Mouse (Mus musculus) c-Kit-positive CD71-negative TER-119-negative erythroid progenitor cells, embryonic 14.5 days (primary cell): Measurements from ENCODE around the gene Chd9.
A peak's percentile ranks its signal among the peaks of the same experiment; 100 is the strongest.
"Not testable (repeated sequence)": the region's sequence is repeated elsewhere in the genome, so short reads cannot be mapped to it uniquely, and the experiment has no call there.

Experiments
- DNase-seq: peaks from one replicate; pipeline ENCODE4 v3.0.0-alpha.2; 2013; ENCODE audit warnings: low read depth

Gene Chd9

DNA sequence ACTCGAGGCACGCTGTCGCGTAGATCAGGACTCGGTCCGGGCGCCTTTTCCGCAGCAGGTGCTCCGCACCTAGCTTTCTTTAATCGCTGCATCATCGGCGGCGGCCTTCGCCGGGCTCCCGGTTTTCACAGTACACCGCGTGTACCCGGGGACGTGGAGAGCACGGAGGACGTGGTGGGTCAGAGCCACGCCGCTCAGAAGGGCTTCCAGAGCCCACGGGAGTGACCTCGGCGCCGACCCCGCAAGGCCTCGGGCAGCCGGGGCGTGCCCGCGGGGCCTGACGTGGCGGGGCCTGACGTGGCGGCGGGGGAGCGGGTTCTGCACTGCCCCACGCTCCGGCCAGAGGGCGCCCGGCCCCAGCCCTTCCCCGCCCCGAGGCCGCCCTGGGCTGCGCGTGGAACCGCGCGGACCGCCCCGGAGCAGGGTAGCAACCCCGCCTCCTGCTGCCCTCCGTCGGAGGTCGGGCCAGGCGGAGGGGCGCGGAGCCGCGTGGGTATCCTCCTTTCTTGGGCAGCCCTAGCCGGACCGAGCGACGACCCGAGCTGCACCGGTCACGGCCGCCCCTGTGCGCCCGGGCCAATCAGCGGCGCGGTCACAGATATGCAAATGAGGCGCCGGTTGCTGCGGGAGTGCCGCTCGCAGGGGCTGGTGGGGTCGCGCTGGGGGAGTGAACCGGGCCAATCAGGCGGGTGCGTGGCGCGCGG, 79.8 kb downstream of the Chd9 start:
- peak; percentile 84 for DNase-seq

DNA sequence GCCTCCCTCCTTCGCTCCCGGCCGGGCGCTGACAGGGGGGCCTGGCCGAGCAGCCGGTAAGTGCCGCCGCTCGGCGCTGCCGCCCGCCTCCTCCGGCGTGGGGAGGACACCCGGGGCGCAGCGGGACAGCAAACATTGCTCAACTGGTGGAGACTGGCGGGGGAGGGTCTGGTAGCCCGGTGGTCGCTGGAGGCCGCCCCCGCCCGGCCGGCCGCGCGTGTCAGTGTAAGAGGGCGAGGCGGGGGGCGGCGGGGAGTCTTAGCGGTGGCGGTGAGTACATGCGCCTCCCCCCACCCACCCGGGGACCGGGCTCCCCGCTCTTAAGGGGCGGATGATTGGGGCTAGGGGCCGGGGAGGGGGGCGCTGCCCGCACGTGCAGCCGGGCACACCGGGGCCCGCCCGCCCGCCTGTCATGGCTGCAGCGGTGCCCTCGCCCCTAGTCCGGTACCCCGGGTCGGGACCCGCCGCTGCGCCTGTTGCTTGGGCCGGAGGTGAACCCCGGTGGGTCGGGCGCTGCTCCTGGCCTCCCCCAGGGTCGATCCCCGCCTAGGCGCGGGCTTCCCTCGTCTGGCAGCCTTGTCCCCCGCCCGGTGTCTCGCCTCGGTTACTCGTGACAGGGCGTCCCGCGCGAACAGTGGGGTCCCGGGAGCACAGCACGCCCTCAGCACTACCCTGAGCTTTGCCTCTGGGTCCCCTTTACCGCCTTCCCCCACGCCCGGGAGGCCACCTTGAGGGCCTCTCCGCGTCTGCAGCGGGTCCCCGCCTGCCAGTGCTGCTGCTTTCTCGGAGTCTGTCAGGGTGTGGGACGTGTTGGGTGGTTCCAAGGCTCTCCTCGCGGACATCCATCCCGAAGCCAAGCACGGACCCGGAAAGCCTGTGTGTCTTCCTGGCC, 80.7 kb downstream of the Chd9 start:
- DNase-seq, result no peak

DNA sequence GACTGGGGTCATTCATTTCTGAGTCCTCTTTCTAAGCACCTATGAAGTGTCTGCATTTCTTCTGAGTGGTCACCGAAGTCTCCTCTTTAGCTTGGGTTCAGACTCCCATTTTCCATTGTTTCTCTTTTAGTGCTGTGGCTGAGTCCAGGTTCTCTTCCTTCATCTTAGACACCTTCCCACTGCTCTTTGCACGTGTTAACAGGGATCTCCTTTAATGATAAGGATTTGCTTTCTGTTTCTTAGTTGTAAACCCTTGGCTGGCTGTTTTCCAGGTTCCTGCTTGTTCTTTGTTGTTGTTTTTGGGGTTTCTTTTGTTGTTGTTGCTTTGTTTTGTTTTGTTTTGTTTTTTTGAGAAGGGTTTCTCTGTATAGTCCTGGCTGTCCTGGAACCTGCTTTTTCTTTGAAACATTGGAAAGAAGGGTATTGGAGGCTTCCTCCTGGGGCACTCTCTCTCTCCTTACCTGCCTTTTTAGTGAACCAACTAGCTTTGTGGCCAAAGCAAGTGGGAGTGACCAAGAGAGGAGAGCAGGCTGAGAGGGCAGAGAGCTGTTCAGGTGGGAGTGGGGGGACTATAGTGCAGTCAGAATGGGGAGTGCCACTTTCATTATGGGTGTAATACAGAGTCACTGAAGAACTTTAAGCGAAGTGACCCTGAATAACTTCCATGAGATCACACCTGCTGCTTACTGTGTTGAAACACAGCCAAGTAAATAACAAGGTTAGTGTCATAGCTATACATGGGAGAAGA, 95.2 kb downstream of the Chd9 start:
- no peak for DNase-seq

GRCm38 (mm10) chr8:90928412-90928811, 100.3 kb downstream of the Chd9 start:
- no peak for DNase-seq

- not testable (repeated sequence) for DNase-seq
These were observed 102.0 kb downstream of the Chd9 start for GRCm38 (mm10) chr8:90930125-90930524.

DNA sequence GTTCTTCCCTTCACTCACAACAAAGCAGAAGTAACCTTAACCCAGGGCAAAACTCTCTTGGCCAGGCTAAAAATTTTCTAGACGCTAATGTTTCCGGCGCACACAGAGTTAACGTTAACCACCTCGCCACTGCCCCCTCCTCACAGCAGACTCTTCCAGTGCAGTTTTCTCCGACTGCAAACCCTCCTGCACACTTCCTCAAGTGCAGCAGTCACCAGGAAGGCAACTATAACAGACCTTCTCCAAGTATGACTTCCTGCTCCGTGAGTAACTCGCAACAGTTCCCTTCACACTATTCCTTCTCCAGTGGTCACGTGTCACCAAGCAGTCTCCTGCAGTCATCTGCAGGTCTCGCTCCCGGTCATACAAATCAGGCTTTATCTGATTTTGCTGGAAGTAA, 104.8 kb downstream of the Chd9 start:
- DNase-seq, result no peak

GRCm38 (mm10) chr8:90934786-90935185, 106.6 kb downstream of the Chd9 start:
- DNase-seq, result no peak

- no peak for DNase-seq
These were observed 108.7 kb downstream of the Chd9 start for GRCm38 (mm10) chr8:90936840-90937239.

GRCm38 (mm10) chr8:90938352-90938930, 110.3 kb downstream of the Chd9 start:
- DNase-seq, result no peak

- no peak for DNase-seq
These were observed 111.7 kb downstream of the Chd9 start for GRCm38 (mm10) chr8:90939867-90940266.

- no peak for DNase-seq
These were observed 115.6 kb downstream of the Chd9 start for GRCm38 (mm10) chr8:90943770-90944169.

- peak; percentile 64 for DNase-seq
These were observed 126.9 kb downstream of the Chd9 start for GRCm38 (mm10) chr8:90954802-90955760.

GRCm38 (mm10) chr8:90955761-90956136, 127.6 kb downstream of the Chd9 start:
- DNase-seq, result no peak

- no peak for DNase-seq
These were observed 128.2 kb downstream of the Chd9 start for GRCm38 (mm10) chr8:90956390-90956789.

GRCm38 (mm10) chr8:90957711-90958110, 129.6 kb downstream of the Chd9 start:
- DNase-seq, result no peak

DNA sequence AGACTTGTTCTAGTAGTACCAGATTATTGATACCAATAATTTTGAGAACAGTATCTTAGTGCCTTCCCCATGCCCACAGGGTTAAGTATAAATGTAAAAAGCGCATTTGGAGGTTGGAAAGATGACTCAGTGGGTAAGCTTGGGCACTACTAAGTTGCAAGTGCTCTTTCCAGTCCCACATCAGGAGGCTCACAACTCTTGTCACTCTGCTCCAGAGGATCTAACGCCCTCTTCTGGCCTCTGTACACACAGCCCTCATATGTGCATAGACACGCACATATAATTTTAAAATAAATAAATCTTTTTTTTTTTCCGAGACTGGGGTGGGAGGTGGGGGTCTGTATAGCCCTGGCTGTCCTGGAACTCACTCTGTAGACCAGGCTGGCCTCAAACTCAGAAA, 131.6 kb downstream of the Chd9 start:
- no peak for DNase-seq

GRCm38 (mm10) chr8:90961603-90962002, 133.5 kb downstream of the Chd9 start:
- no peak for DNase-seq

DNA sequence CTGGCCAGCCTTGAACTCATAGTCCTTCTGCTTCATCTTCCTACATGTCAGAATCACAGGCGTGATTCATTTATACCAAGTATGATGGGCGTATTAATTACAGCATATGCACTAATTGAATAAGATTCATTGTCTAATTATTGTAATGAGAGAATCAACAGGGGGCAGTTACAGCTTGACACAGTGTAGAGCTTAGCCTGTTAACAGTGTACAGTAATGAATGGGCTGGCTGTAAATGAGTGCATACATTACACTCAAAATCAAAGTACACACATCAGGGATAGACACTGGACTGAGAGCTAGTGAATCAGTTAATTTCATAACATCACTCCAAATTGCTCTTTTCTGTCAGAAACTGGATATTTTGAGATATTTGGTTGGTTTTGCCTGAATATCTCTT, 135.9 kb downstream of the Chd9 start:
- DNase-seq, result no peak

- no peak for DNase-seq
These were observed 137.5 kb downstream of the Chd9 start for GRCm38 (mm10) chr8:90965467-90966170.

GRCm38 (mm10) chr8:90968307-90968706, 140.2 kb downstream of the Chd9 start:
- DNase-seq, result no peak
